Mouse (Mus musculus): ENCODE data around the gene Art3. TPM values are rescaled to one million over a fixed set of nuclear protein-coding genes. Genes with fewer than 3 reads are reported as not detected.

Gene Art3
- polyA plus RNA-seq (2014; fragmentation: Nextera tagmentation; extraction: Ambion mirVana): 2.9 and 4.9 TPM in 2 replicates

DNA sequence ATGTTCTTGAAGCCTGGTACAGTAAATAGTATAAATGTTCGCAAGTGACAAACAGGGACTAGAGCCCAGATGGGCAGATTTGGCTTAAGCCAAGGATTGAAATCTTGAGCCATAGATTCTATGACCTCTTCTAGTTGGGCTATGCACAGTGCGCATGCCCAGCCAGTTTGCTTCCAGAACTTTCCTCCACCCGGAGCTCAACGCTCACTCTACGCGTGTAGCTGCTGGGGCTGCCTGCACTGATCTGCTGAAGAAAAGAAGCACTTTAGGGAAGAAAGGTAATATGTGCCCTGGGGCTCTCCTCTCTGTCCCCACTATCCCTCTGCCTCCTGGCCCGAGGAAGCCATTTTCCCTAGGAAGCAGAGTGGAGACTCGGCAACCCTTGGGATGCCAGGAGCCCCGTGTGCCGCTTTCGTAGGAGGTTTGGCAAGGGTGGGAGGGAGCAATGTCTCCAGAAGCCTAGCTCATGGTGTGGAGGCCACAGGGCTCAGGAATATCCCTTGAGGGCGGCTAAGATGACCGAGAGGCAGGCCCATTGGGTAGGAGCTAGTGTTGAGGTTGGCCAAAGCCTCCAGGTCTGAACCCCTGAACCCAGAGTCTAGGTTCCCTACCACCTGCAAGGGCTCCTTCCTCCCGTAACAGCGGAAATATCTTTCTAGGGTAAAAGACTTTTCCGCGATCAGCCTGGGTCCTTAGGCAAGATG, at the start of gene Art3:
Gene Art3 (plus strand): TSS at position 193 of the 704 bp plus-strand sequence.
- no peaks in the 10 kb centered on the region for H3K9me3 ChIP-seq (replicated peaks; ENCODE audit: control insufficient read depth, low read length)
- no peaks in the 10 kb centered on the region for H3K36me3 ChIP-seq (ENCODE audit: control insufficient read depth, insufficient read depth, low read length)
- no peak for ATAC-seq
- no peak within 1 kb of the TSS for H3K9ac ChIP-seq (ENCODE audit: low read length)
- DNase-seq (ENCODE audit: low spot score): peak; percentile 1
- no peak within 1 kb of the TSS for H3K4me2 ChIP-seq (ENCODE audit: low read length)
- no peak within 1 kb of the TSS for H3K4me3 ChIP-seq (ENCODE audit: low read depth, low read length)
- no peaks in the 10 kb centered on the region for H3K27me3 ChIP-seq (replicated peaks; ENCODE audit: control insufficient read depth, insufficient read depth, low read length)
- WGBS: 95% methylated on average over 17 of the region's 17 CpGs
- no peak within 1 kb of the TSS for H3K27ac ChIP-seq (ENCODE audit: low read depth, low read length)
- H3K4me1 ChIP-seq (ENCODE audit: control insufficient read depth, insufficient read depth, low read length): no peaks in the 10 kb centered on the region

- DNase-seq (ENCODE audit: low spot score): no peak
- Histone ChIP-seq H3K4me1 (ENCODE audit: control insufficient read depth, insufficient read depth, low read length) (no peaks in the 10 kb centered on the region), H3K4me3 (ENCODE audit: low read depth, low read length) (no peak overlapping the region), H3K36me3 (ENCODE audit: control insufficient read depth, insufficient read depth, low read length) (peaks cover 20% of the 10 kb centered on the region), H3K4me2 (ENCODE audit: low read length) (no peak overlapping the region), H3K9me3 (replicated peaks; ENCODE audit: control insufficient read depth, low read length) (no peaks in the 10 kb centered on the region), H3K27me3 (replicated peaks; ENCODE audit: control insufficient read depth, insufficient read depth, low read length) (no peaks in the 10 kb centered on the region), H3K27ac (ENCODE audit: low read depth, low read length) (no peak overlapping the region), H3K9ac (ENCODE audit: low read length) (no peak overlapping the region)
- WGBS: 82% methylated on average over 4 of the region's 4 CpGs
- ATAC-seq: no peak
Observed at GRCm38 (mm10) chr5:92282571-92282970, 49.1 kb upstream of the Art3 start.

- no peak for ATAC-seq
Observed at GRCm38 (mm10) chr5:92283107-92283506, 48.5 kb upstream of the Art3 start.

GRCm38 (mm10) chr5:92287840-92288239, 43.8 kb upstream of the Art3 start:
- ATAC-seq (no peak), DNase-seq (ENCODE audit: low spot score) (no peak)
- no peak overlapping the region for H3K9ac ChIP-seq (ENCODE audit: low read length)
- H3K4me2 ChIP-seq (ENCODE audit: low read length): no peak overlapping the region
- H3K27me3 ChIP-seq (replicated peaks; ENCODE audit: control insufficient read depth, insufficient read depth, low read length): no peaks in the 10 kb centered on the region
- H3K4me3 ChIP-seq (ENCODE audit: low read depth, low read length): no peak overlapping the region
- H3K36me3 ChIP-seq (ENCODE audit: control insufficient read depth, insufficient read depth, low read length): peaks cover 66% of the 10 kb centered on the region
- H3K4me1 ChIP-seq (ENCODE audit: control insufficient read depth, insufficient read depth, low read length): no peaks in the 10 kb centered on the region
- H3K27ac ChIP-seq (ENCODE audit: low read depth, low read length): no peak overlapping the region
- WGBS: 92% methylated on average over 6 of the region's 6 CpGs
- H3K9me3 ChIP-seq (replicated peaks; ENCODE audit: control insufficient read depth, low read length): no peaks in the 10 kb centered on the region

More at GRCm38 (mm10) chr5:92283107-92283506, 48.5 kb upstream of the Art3 start:
- no peaks in the 10 kb centered on the region for H3K4me1 ChIP-seq (ENCODE audit: control insufficient read depth, insufficient read depth, low read length)
- 78% methylated on average over 3 of the region's 3 CpGs for WGBS
- no peaks in the 10 kb centered on the region for H3K27me3 ChIP-seq (replicated peaks; ENCODE audit: control insufficient read depth, insufficient read depth, low read length)
- H3K9me3 ChIP-seq (replicated peaks; ENCODE audit: control insufficient read depth, low read length): no peaks in the 10 kb centered on the region
- H3K27ac ChIP-seq (ENCODE audit: low read depth, low read length): no peak overlapping the region
- DNase-seq (ENCODE audit: low spot score): no peak
- no peak overlapping the region for H3K9ac ChIP-seq (ENCODE audit: low read length)
- H3K4me3 ChIP-seq (ENCODE audit: low read depth, low read length): no peak overlapping the region
- H3K36me3 ChIP-seq (ENCODE audit: control insufficient read depth, insufficient read depth, low read length): peaks cover 26% of the 10 kb centered on the region
- H3K4me2 ChIP-seq (ENCODE audit: low read length): no peak overlapping the region

DNA sequence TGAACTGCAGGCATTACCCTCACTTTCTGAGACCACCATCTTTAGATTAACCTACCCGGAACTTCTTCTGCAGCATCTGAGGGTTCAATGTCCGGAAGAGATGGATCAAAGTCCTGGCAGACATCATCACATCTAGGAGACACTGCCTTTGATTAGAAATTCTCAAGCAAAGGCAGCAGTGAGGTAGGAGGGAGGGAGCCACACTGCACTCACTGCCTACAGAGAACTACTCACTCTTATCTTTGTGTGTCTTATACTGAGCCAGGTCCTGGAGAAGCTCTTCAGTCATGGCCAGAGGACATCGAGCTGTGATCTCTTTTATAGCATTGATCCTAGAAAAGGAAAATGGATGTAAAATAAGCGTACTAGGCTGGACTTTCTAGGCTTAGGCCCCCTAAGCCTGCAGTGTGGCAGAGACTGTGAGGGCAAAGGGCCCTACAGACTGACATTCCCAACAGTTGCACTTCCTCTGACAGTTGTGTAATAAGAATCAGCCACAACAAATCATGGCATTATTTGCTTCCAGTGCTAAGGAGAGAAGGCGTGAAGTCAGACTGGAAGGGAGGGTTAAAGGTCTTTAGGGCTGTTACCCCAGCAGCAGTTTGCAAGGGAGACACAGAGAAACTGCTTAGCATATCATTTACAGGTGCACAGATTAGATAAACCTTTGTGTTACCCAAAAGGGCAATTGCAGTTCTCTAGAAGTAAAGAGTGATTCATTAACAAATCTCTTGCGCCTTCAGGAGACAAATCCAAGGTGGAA, 39.8 kb upstream of the Art3 start:
- no peak overlapping the region for H3K4me2 ChIP-seq (ENCODE audit: low read length)
- no peak for DNase-seq (ENCODE audit: low spot score)
- H3K36me3 ChIP-seq (ENCODE audit: control insufficient read depth, insufficient read depth, low read length): peaks cover 86% of the 10 kb centered on the region
- no peaks in the 10 kb centered on the region for H3K4me1 ChIP-seq (ENCODE audit: control insufficient read depth, insufficient read depth, low read length)
- no peak for ATAC-seq
- H3K9ac ChIP-seq (ENCODE audit: low read length): no peak overlapping the region
- 91% methylated on average over 6 of the region's 6 CpGs for WGBS
- H3K27ac ChIP-seq (ENCODE audit: low read depth, low read length): no peak overlapping the region
- no peaks in the 10 kb centered on the region for H3K9me3 ChIP-seq (replicated peaks; ENCODE audit: control insufficient read depth, low read length)
- no peaks in the 10 kb centered on the region for H3K27me3 ChIP-seq (replicated peaks; ENCODE audit: control insufficient read depth, insufficient read depth, low read length)
- no peak overlapping the region for H3K4me3 ChIP-seq (ENCODE audit: low read depth, low read length)

DNA sequence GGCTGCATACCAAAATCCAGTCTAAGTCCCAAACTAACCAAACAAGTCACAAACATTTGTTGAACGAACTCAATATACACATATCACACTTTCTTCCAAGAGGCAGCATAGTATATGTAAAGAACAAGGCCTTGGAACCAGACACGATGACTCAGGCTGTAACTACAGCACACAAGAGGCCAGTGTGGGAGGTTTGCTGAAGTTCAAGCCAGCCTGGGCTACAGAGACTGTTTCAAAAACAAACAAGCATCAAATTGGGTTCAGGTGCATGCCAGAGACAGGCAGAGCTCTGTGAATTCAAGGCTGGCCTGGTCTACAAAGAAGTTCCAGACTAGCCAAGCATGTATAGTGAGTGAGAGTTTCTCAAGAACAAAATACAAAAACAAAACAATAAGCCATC, 37.1 kb upstream of the Art3 start:
- 88% methylated on average over 2 of the region's 2 CpGs for WGBS
- Histone ChIP-seq H3K9ac (ENCODE audit: low read length) (no peak overlapping the region), H3K27me3 (replicated peaks; ENCODE audit: control insufficient read depth, insufficient read depth, low read length) (no peaks in the 10 kb centered on the region), H3K4me1 (ENCODE audit: control insufficient read depth, insufficient read depth, low read length) (no peaks in the 10 kb centered on the region), H3K4me3 (ENCODE audit: low read depth, low read length) (no peak overlapping the region), H3K4me2 (ENCODE audit: low read length) (no peak overlapping the region), H3K36me3 (ENCODE audit: control insufficient read depth, insufficient read depth, low read length) (peaks cover 85% of the 10 kb centered on the region), H3K9me3 (replicated peaks; ENCODE audit: control insufficient read depth, low read length) (no peaks in the 10 kb centered on the region), H3K27ac (ENCODE audit: low read depth, low read length) (no peak overlapping the region)
- DNase-seq (ENCODE audit: low spot score) (no peak), ATAC-seq (no peak)

GRCm38 (mm10) chr5:92302149-92302840, 29.3 kb upstream of the Art3 start:
- no peak overlapping the region for H3K9ac ChIP-seq (ENCODE audit: low read length)
- no peaks in the 10 kb centered on the region for H3K27me3 ChIP-seq (replicated peaks; ENCODE audit: control insufficient read depth, insufficient read depth, low read length)
- H3K4me2 ChIP-seq (ENCODE audit: low read length): no peak overlapping the region
- H3K27ac ChIP-seq (ENCODE audit: low read depth, low read length): no peak overlapping the region
- H3K36me3 ChIP-seq (ENCODE audit: control insufficient read depth, insufficient read depth, low read length): peaks cover 81% of the 10 kb centered on the region
- no peaks in the 10 kb centered on the region for H3K4me1 ChIP-seq (ENCODE audit: control insufficient read depth, insufficient read depth, low read length)
- 91% methylated on average over 13 of the region's 13 CpGs for WGBS
- H3K4me3 ChIP-seq (ENCODE audit: low read depth, low read length): no peak overlapping the region
- ATAC-seq (no peak), DNase-seq (ENCODE audit: low spot score) (no peak)
- H3K9me3 ChIP-seq (replicated peaks; ENCODE audit: control insufficient read depth, low read length): no peaks in the 10 kb centered on the region

- ATAC-seq (no peak), DNase-seq (ENCODE audit: low spot score) (no peak)
- no peak overlapping the region for H3K9ac ChIP-seq (ENCODE audit: low read length)
- no peak overlapping the region for H3K27ac ChIP-seq (ENCODE audit: low read depth, low read length)
- H3K4me1 ChIP-seq (ENCODE audit: control insufficient read depth, insufficient read depth, low read length): peaks cover 7% of the 10 kb centered on the region
- H3K4me3 ChIP-seq (ENCODE audit: low read depth, low read length): no peak overlapping the region
- no peaks in the 10 kb centered on the region for H3K9me3 ChIP-seq (replicated peaks; ENCODE audit: control insufficient read depth, low read length)
- no peaks in the 10 kb centered on the region for H3K27me3 ChIP-seq (replicated peaks; ENCODE audit: control insufficient read depth, insufficient read depth, low read length)
- WGBS: 93% methylated on average over 3 of the region's 3 CpGs
- peaks cover 66% of the 10 kb centered on the region for H3K36me3 ChIP-seq (ENCODE audit: control insufficient read depth, insufficient read depth, low read length)
- no peak overlapping the region for H3K4me2 ChIP-seq (ENCODE audit: low read length)
Observed at GRCm38 (mm10) chr5:92304291-92304690, 27.3 kb upstream of the Art3 start.
